Mouse (Mus musculus) thymus, adult 2 months (tissue): Measurements from ENCODE around the gene Kdm6b. TPM values are rescaled to one million over a fixed set of nuclear protein-coding genes. Genes with fewer than 3 reads are reported as not detected.

Experiments used
- DNase-seq: peaks from one replicate; pipeline ENCODE4 v3.0.0; 2021
- H3K27ac ChIP-seq: fragments of 200-500 bp; 2 replicates; pipeline ENCODE4 v1.5.1; 2012; ENCODE audit warnings: low read length, control low read depth; ENCODE audit not compliant: control insufficient read depth, insufficient read depth
- H3K27me3 ChIP-seq: fragments of 200-500 bp; 2 replicates; pipeline ENCODE4 v1.6.1; 2012; ENCODE audit warnings: mild to moderate bottlenecking, low read length, moderate library complexity, mixed read lengths; ENCODE audit not compliant: control insufficient read depth, insufficient read depth
- H3K36me3 ChIP-seq: fragments of 200-500 bp; 2 replicates; pipeline ENCODE4 v1.6.1; 2012; ENCODE audit warnings: mild to moderate bottlenecking, low read length, moderate library complexity; ENCODE audit not compliant: control insufficient read depth, insufficient read depth
- H3K4me1 ChIP-seq: fragments of 200-500 bp; replicated peaks from 2 replicates; pipeline ENCODE4 v1.6.1; 2012; ENCODE audit warnings: low read length; ENCODE audit not compliant: control insufficient read depth, insufficient read depth
- H3K4me3 ChIP-seq: fragments of 200-500 bp; 2 replicates; pipeline ENCODE4 v1.5.1; 2012; ENCODE audit warnings: mild to moderate bottlenecking, low read length, control low read depth, moderate library complexity; ENCODE audit not compliant: control insufficient read depth, insufficient read depth
- CTCF ChIP-seq: fragments of 200-500 bp; IDR thresholded peaks from 2 replicates; pipeline ENCODE4 v1.5.1; 2012; ENCODE audit warnings: mild to moderate bottlenecking, control low read depth, low read length, moderate library complexity, borderline replicate concordance; ENCODE audit not compliant: control insufficient read depth, poor library complexity, insufficient read depth; ENCODE audit errors: extremely low read depth
- POLR2A ChIP-seq: fragments of 200-500 bp; IDR thresholded peaks from 2 replicates; pipeline ENCODE4 v1.6.1; 2012; ENCODE audit warnings: mild to moderate bottlenecking, low read length, control low read depth, moderate library complexity; ENCODE audit not compliant: control insufficient read depth, poor library complexity, insufficient read depth; ENCODE audit errors: extremely low read depth
- WGBS: fragments of 180-500 bp; shearing (Covaris S2); methylation state at CpG from one replicate; pipeline ENCODE4 v1.1.7; 2018; 5-methylcytosine and 5-hydroxymethylcytosine counted together
- polyA plus RNA-seq: library from polyadenylated mRNA; depleted of rRNA; stranded (reverse); fragments of >200 nt; gene quantifications from 2 replicates; pipeline ENCODE4 v1.2.3, GENCODE M21; 2012; rRNA removed

Gene Kdm6b
- polyA plus RNA-seq, 1 experiment: 61.0 TPM

DNA sequence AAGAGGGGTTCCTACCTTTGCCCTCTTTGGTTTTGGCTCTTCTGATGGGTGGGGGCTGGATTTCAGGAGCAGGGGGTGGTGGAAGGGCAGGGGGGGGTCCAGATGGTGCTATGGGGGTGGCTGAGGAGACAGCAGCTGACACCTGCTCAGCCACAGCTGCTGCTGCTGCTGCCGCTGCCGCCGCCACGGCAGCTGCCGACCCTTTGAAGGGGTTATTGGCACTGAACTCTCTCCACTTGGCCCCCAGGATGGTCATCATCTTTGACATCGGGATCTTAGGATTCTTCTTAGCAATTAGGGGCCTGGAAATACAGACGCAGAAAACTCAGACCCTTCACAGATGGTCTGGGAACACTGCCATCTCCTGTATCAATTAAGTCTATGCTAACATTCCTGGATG is 51.5 kb downstream of the Kdm6b start:
- Histone ChIP-seq H3K27me3 (no peaks in the 10 kb centered on the region), H3K36me3 (peaks cover 45% of the 10 kb centered on the region), H3K27ac (no peak overlapping the region), H3K4me1 (peaks cover 20% of the 10 kb centered on the region), H3K4me3 (no peak overlapping the region)
- TF ChIP-seq CTCF: no peak
- TF ChIP-seq POLR2A: no peak
- WGBS: 62% methylated on average over 7 of the region's 7 CpGs
- DNase-seq: no peak

DNA sequence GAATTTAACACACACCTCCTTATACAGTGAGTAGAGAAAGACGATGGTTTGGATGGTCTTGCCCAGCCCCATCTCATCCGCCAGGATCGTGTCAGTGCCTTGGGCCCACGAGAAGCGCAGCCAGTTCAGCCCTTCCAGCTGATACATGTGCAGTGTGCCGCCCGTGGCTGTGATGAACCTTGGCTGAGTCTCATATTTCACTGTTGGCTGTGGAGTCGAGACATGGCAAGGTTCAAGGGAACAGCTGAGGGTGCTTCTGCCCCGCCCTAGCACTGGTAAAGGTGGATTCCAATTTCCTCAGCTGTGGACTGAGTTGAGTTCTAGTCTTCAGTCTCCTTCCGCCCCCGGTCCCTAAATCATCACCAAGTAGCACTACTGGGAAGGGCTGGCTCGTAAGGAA is 55.8 kb downstream of the Kdm6b start:
- TF ChIP-seq CTCF (no peak), POLR2A (no peak)
- Histone ChIP-seq H3K4me3 (no peak overlapping the region), H3K27ac (no peak overlapping the region), H3K36me3 (peaks cover 69% of the 10 kb centered on the region), H3K4me1 (0 out of 2 replicates have a peak, but pooled peaks cover 4% of the 10 kb centered on the region), H3K27me3 (no peaks in the 10 kb centered on the region)
- DNase-seq: no peak
- 97% methylated on average over 12 of the region's 12 CpGs for WGBS

DNA sequence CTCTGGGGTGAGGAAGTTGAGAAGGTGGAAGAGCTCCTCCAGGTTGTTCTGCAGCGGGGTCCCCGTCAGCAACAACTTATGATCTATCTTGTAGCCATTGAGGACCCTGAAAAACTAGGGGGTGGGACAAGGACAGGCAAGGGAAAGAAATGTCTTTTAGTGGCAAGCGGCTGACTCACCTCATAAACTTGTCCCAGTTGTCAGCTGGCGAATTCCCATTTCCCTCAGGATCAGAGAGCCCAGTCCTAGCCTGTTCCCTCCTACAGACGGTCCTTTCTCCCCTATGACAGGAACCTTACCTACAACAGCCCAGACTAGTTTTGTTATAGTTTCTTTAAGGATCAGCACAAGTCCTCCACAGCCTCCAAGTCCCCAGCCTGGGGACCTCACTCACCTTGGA is 56.9 kb downstream of the Kdm6b start:
- 96% methylated on average over 5 of the region's 5 CpGs for WGBS
- TF ChIP-seq POLR2A (no peak), CTCF (no peak)
- H3K4me1 ChIP-seq: no peaks in the 10 kb centered on the region
- H3K27me3 ChIP-seq: no peaks in the 10 kb centered on the region
- no peak for DNase-seq
- no peak overlapping the region for H3K4me3 ChIP-seq
- H3K36me3 ChIP-seq: peaks cover 70% of the 10 kb centered on the region
- no peak overlapping the region for H3K27ac ChIP-seq

Other genes with a start within 250 kb of the Kdm6b start
- 0.43 and 0.57 TPM in 2 replicates for gene Alox8, start 215.8 kb downstream of the Kdm6b start, polyA plus RNA-seq
- gene Gucy2e, start 176.6 kb downstream of the Kdm6b start, polyA plus RNA-seq: 0.26 and 0.40 TPM in 2 replicates
- gene Cntrob, start 89.9 kb downstream of the Kdm6b start, polyA plus RNA-seq: 41.5 and 43.8 TPM in 2 replicates
- gene Trappc1, start 89.7 kb downstream of the Kdm6b start, polyA plus RNA-seq: 50.6 and 62.5 TPM in 2 replicates
- gene Kcnab3, start 87.4 kb downstream of the Kdm6b start, polyA plus RNA-seq: 2.9 and 3.5 TPM in 2 replicates
- gene Rnf227, start 73.2 kb downstream of the Kdm6b start, polyA plus RNA-seq: 3.3 and 4.1 TPM in 2 replicates
- gene Chd3, start 44.3 kb downstream of the Kdm6b start, polyA plus RNA-seq: 278 and 280 TPM in 2 replicates
- gene Naa38, start 18.2 kb downstream of the Kdm6b start, polyA plus RNA-seq: 139 and 170 TPM in 2 replicates
- gene Cyb5d1, start 18.0 kb downstream of the Kdm6b start, polyA plus RNA-seq: 37.2 and 41.5 TPM in 2 replicates
- gene Tmem88, start 15.4 kb downstream of the Kdm6b start, polyA plus RNA-seq: 7.3 and 9.3 TPM in 2 replicates
- gene Dnah2, start 135.4 kb upstream of the Kdm6b start, polyA plus RNA-seq: 0.28 and 0.39 TPM in 2 replicates
- gene Efnb3, start 146.5 kb upstream of the Kdm6b start, polyA plus RNA-seq: 3.7 and 8.7 TPM in 2 replicates
- 41.2 and 48.5 TPM in 2 replicates for gene Wrap53, start 166.6 kb upstream of the Kdm6b start, polyA plus RNA-seq
- gene Trp53, start 166.7 kb upstream of the Kdm6b start, polyA plus RNA-seq: 266 and 303 TPM in 2 replicates
- 3.4 and 4.2 TPM in 2 replicates for gene Atp1b2, start 192.3 kb upstream of the Kdm6b start, polyA plus RNA-seq
- gene Shbg, start 204.2 kb upstream of the Kdm6b start, polyA plus RNA-seq: not detected in 2 replicates
- 0.67 and 0.73 TPM in 2 replicates for gene Sat2, start 208.3 kb upstream of the Kdm6b start, polyA plus RNA-seq
- gene Fxr2, start 219.3 kb upstream of the Kdm6b start, polyA plus RNA-seq: 94.1 and 96.0 TPM in 2 replicates
- 0.24 and 0.52 TPM in 2 replicates for gene Sox15, start 241.6 kb upstream of the Kdm6b start, polyA plus RNA-seq
- 174 and 178 TPM in 2 replicates for gene Mpdu1, start 249.0 kb upstream of the Kdm6b start, polyA plus RNA-seq